Mouse (Mus musculus): ENCODE data around the gene Tmed6. TPM values are rescaled to one million over a fixed set of nuclear protein-coding genes. Genes with fewer than 3 reads are reported as not detected.

Tmed6 gene
- polyA plus RNA-seq (2012) = not detected in 2 replicates

GRCm38 (mm10) chr8:107065511-107066496 is at the start of gene Tmed6:
Gene Tmed6, minus strand, starts transcription at chr8:107065644.
- Histone ChIP-seq H3K27me3 (ENCODE audit: control insufficient read depth) (peaks cover 3% of the 10 kb centered on the region; the same call in 1 of the 2 replicates), H3K4me3 (replicated peaks) (peak within 1 kb of the TSS; percentile 45)
- no peak for TF ChIP-seq GATA1 (IDR thresholded peaks at IDR 0.05; ENCODE audit: low read length)
- no peak for TF ChIP-seq TAL1 (IDR thresholded peaks at IDR 0.05; ENCODE audit: low read length)

GRCm38 (mm10) chr8:107115008-107115320 is 49.5 kb upstream of the Tmed6 start:
- no peaks in the 10 kb centered on the region for H3K36me3 ChIP-seq (ENCODE audit: control insufficient read depth)
- H3K4me3 ChIP-seq (replicated peaks) = no peak overlapping the region
- TF ChIP-seq TAL1 (IDR thresholded peaks at IDR 0.05; ENCODE audit: low read length) (no peak), GATA1 (IDR thresholded peaks at IDR 0.05; ENCODE audit: low read length) (no peak)
- no peaks in the 10 kb centered on the region for H3K9me3 ChIP-seq (ENCODE audit: control insufficient read depth, low read length)
- H3K27me3 ChIP-seq (ENCODE audit: control insufficient read depth) = no peaks in the 10 kb centered on the region
- peaks cover 12% of the 10 kb centered on the region for H3K4me1 ChIP-seq (ENCODE audit: control insufficient read depth)

More at GRCm38 (mm10) chr8:107065511-107066496, at the start of gene Tmed6:
- H3K9me3 ChIP-seq (ENCODE audit: control insufficient read depth, low read length) = no peaks in the 10 kb centered on the region
- H3K4me1 ChIP-seq (ENCODE audit: control insufficient read depth) = peaks cover 16% of the 10 kb centered on the region
- peaks cover 22% of the 10 kb centered on the region for H3K36me3 ChIP-seq (ENCODE audit: control insufficient read depth)

GRCm38 (mm10) chr8:107114150-107115007 is 48.9 kb upstream of the Tmed6 start:
- TF ChIP-seq GATA1 (IDR thresholded peaks at IDR 0.05; ENCODE audit: low read length) = no peak
- TF ChIP-seq TAL1 (IDR thresholded peaks at IDR 0.05; ENCODE audit: low read length) = no peak
- Histone ChIP-seq H3K9me3 (ENCODE audit: control insufficient read depth, low read length) (no peaks in the 10 kb centered on the region), H3K36me3 (ENCODE audit: control insufficient read depth) (no peaks in the 10 kb centered on the region), H3K4me3 (replicated peaks) (no peak overlapping the region), H3K4me1 (ENCODE audit: control insufficient read depth) (peaks cover 12% of the 10 kb centered on the region), H3K27me3 (ENCODE audit: control insufficient read depth) (no peaks in the 10 kb centered on the region)

- no peaks in the 10 kb centered on the region for H3K36me3 ChIP-seq (ENCODE audit: control insufficient read depth)
- peaks cover 12% of the 10 kb centered on the region for H3K4me1 ChIP-seq (ENCODE audit: control insufficient read depth)
- no peaks in the 10 kb centered on the region for H3K27me3 ChIP-seq (ENCODE audit: control insufficient read depth)
- TF ChIP-seq GATA1 (IDR thresholded peaks at IDR 0.05; ENCODE audit: low read length) = no peak
- TF ChIP-seq TAL1 (IDR thresholded peaks at IDR 0.05; ENCODE audit: low read length) = no peak
- H3K9me3 ChIP-seq (ENCODE audit: control insufficient read depth, low read length) = no peaks in the 10 kb centered on the region
- no peak overlapping the region for H3K4me3 ChIP-seq (replicated peaks)
Measured at GRCm38 (mm10) chr8:107113209-107113608, 47.8 kb upstream of the Tmed6 start.

GRCm38 (mm10) chr8:107111340-107112105 is 46.1 kb upstream of the Tmed6 start:
- H3K36me3 ChIP-seq (ENCODE audit: control insufficient read depth) = no peaks in the 10 kb centered on the region
- no peak overlapping the region for H3K4me3 ChIP-seq (replicated peaks)
- H3K27me3 ChIP-seq (ENCODE audit: control insufficient read depth) = no peaks in the 10 kb centered on the region
- H3K4me1 ChIP-seq (ENCODE audit: control insufficient read depth) = peaks cover 12% of the 10 kb centered on the region
- no peaks in the 10 kb centered on the region for H3K9me3 ChIP-seq (ENCODE audit: control insufficient read depth, low read length)
- TF ChIP-seq GATA1 (IDR thresholded peaks at IDR 0.05; ENCODE audit: low read length) (no peak), TAL1 (IDR thresholded peaks at IDR 0.05; ENCODE audit: low read length) (no peak)

- Histone ChIP-seq H3K4me3 (replicated peaks) (no peak overlapping the region), H3K4me1 (ENCODE audit: control insufficient read depth) (peaks cover 10% of the 10 kb centered on the region), H3K9me3 (ENCODE audit: control insufficient read depth, low read length) (no peaks in the 10 kb centered on the region), H3K27me3 (ENCODE audit: control insufficient read depth) (no peaks in the 10 kb centered on the region), H3K36me3 (ENCODE audit: control insufficient read depth) (no peaks in the 10 kb centered on the region)
- TF ChIP-seq TAL1 (IDR thresholded peaks at IDR 0.05; ENCODE audit: low read length) (no peak), GATA1 (IDR thresholded peaks at IDR 0.05; ENCODE audit: low read length) (no peak)
Measured at GRCm38 (mm10) chr8:107110629-107111330, 45.3 kb upstream of the Tmed6 start.

GRCm38 (mm10) chr8:107109816-107110435 is 44.5 kb upstream of the Tmed6 start:
- H3K36me3 ChIP-seq (ENCODE audit: control insufficient read depth) = no peaks in the 10 kb centered on the region
- H3K27me3 ChIP-seq (ENCODE audit: control insufficient read depth) = no peaks in the 10 kb centered on the region
- no peaks in the 10 kb centered on the region for H3K9me3 ChIP-seq (ENCODE audit: control insufficient read depth, low read length)
- peaks cover 7% of the 10 kb centered on the region for H3K4me1 ChIP-seq (ENCODE audit: control insufficient read depth)
- TF ChIP-seq GATA1 (IDR thresholded peaks at IDR 0.05; ENCODE audit: low read length) (no peak), TAL1 (IDR thresholded peaks at IDR 0.05; ENCODE audit: low read length) (no peak)
- H3K4me3 ChIP-seq (replicated peaks) = no peak overlapping the region
